Mouse (Mus musculus) bone marrow macrophage, adult 2 months (primary cell): Measurements from ENCODE around the gene Ftl1.

ENCODE experiments used
- CTCF ChIP-seq: IDR thresholded peaks from 2 replicates; pipeline ENCODE4 v1.5.1; 2012; ENCODE audit warnings: low read depth, mild to moderate bottlenecking, low read length, moderate library complexity
- POLR2A ChIP-seq: IDR thresholded peaks from 2 replicates; pipeline ENCODE4 v1.6.1; 2012; ENCODE audit warnings: mild to moderate bottlenecking, low read depth, low read length, borderline replicate concordance

DNA sequence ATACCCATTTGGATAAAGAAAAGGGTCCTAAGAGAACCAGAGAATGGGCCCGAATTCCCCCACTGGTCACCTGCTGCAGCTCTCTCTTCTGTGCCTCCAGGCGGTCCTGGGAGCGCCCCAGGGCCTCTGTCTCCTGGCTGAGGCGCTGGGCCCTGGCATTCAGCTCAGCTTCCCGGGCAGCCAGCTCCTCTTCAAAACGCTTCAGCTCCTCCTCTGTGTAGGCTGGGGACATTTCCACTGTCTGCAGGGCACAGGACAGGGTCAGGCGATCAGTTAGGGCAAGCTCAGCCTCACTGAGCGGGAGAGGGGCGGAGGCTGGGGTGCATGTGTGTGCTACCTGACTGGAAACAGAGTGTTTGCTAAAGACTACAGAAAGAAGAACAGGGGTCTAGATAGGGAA lies 34.9 kb upstream of the Ftl1 start:
- TF ChIP-seq CTCF (no peak), POLR2A (no peak)
